Mouse (Mus musculus) limb, embryonic 11.5 days (tissue): ENCODE results near the gene Fam19a1. TPM values are rescaled to one million over a fixed set of nuclear protein-coding genes. Genes with fewer than 3 reads are reported as not detected.
"Not testable (repeated sequence)": the region's sequence is repeated elsewhere in the genome, so short reads cannot be mapped to it uniquely, and the experiment has no call there.

ENCODE experiments used
- ATAC-seq: fragments of 200-750 bp; cut with Nextera tagmentation; 2 replicates; pipeline ENCODE4 v1.8.0; 2017; ENCODE audit warnings: low read depth; ENCODE audit not compliant: insufficient number of reproducible peaks, low FRiP score, low TSS enrichment
- DNase-seq: peaks from one replicate; pipeline ENCODE4 v3.0.0-alpha.2; 2015; ENCODE audit warnings: low spot score
- H3K27ac ChIP-seq: fragments of 300-500 bp; sonication (generic); replicated peaks from 2 replicates; pipeline ENCODE4 v1.5.1; 2014; ENCODE audit warnings: low read depth, mild to moderate bottlenecking, low read length
- H3K27me3 ChIP-seq: fragments of 300-500 bp; sonication (generic); 2 replicates; pipeline ENCODE4 v1.6.1; 2014; ENCODE audit warnings: mild to moderate bottlenecking, low read length, mixed read lengths; ENCODE audit not compliant: control insufficient read depth, insufficient read depth
- H3K36me3 ChIP-seq: fragments of 300-500 bp; sonication (generic); 2 replicates; pipeline ENCODE4 v1.6.1; 2014; ENCODE audit warnings: mild to moderate bottlenecking, low read length, moderate library complexity, mixed read lengths; ENCODE audit not compliant: control insufficient read depth, insufficient read depth
- H3K4me1 ChIP-seq: fragments of 300-500 bp; sonication (generic); 2 replicates; pipeline ENCODE4 v1.6.1; 2014; ENCODE audit warnings: low read length, mixed read lengths; ENCODE audit not compliant: control insufficient read depth, insufficient read depth
- H3K4me2 ChIP-seq: fragments of 300-500 bp; sonication (generic); 2 replicates; pipeline ENCODE4 v1.6.1; 2014; ENCODE audit warnings: low read depth, mild to moderate bottlenecking, moderate library complexity; ENCODE audit not compliant: severe bottlenecking
- H3K4me3 ChIP-seq: fragments of 300-500 bp; sonication (generic); 2 replicates; pipeline ENCODE4 v1.5.1; 2014; ENCODE audit warnings: low read depth, low read length
- H3K9ac ChIP-seq: fragments of 300-500 bp; sonication (generic); 2 replicates; pipeline ENCODE4 v1.6.1; 2014; ENCODE audit warnings: mild to moderate bottlenecking, low read length
- H3K9me3 ChIP-seq: fragments of 300-500 bp; sonication (generic); 2 replicates; pipeline ENCODE4 v1.6.1; 2016; ENCODE audit warnings: low read length; ENCODE audit not compliant: control insufficient read depth
- WGBS: fragments of 180-500 bp; shearing (Covaris S2); extraction: QIAGEN DNeasy Blood & Tissue Kit; methylation state at CpG from one replicate; pipeline ENCODE4 v1.1.7; 2014; 5-methylcytosine and 5-hydroxymethylcytosine counted together
- polyA plus RNA-seq: library from polyadenylated mRNA; unstranded; fragments of >200 nt; fragmentation: Nextera tagmentation; extraction: Ambion mirVana; gene quantifications from 2 replicates; pipeline ENCODE4 v1.2.1, GENCODE M21; 2014

Gene Fam19a1
- polyA plus RNA-seq, 1 experiment from 2014 or later: 4.0 TPM

- not testable (repeated sequence) for H3K4me2 ChIP-seq, H3K9ac ChIP-seq, H3K9me3 ChIP-seq, H3K4me1 ChIP-seq, H3K27me3 ChIP-seq, H3K4me3 ChIP-seq, DNase-seq, ATAC-seq, H3K27ac ChIP-seq, H3K36me3 ChIP-seq
- WGBS: 100% methylated on average over 2 of the region's 2 CpGs
Observed at GRCm38 (mm10) chr6:96198991-96199390, 86.0 kb downstream of the Fam19a1 start.

DNA sequence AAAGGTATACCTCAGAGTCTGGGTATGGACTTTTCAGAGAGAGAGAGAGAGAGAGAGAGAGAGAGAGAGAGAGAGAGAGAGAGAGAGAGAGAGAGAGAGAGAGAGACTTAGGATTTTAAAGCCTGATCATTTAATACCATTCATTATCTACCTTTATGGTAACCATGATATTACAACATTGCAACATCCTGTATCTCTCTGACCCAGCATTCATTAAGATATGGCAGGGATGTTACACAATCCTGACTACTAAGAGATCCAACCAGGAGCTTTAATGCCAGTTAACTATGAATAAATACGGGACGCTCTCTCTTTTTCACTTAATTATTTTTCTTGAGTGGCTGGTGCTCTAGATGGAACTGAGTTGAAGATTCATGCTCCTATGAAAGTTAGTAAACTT, 92.4 kb downstream of the Fam19a1 start:
- no peaks in the 10 kb centered on the region for H3K9me3 ChIP-seq
- no peak overlapping the region for H3K4me3 ChIP-seq
- WGBS: 95% methylated on average over 2 of the region's 2 CpGs
- no peaks in the 10 kb centered on the region for H3K36me3 ChIP-seq
- H3K27me3 ChIP-seq: no peaks in the 10 kb centered on the region
- H3K27ac ChIP-seq: no peak overlapping the region
- DNase-seq (no peak), ATAC-seq (no peak)
- H3K9ac ChIP-seq: no peak overlapping the region
- no peaks in the 10 kb centered on the region for H3K4me1 ChIP-seq
- H3K4me2 ChIP-seq: no peak overlapping the region

- Histone ChIP-seq H3K4me2 (no peak overlapping the region), H3K27ac (no peak overlapping the region), H3K9ac (no peak overlapping the region), H3K36me3 (no peaks in the 10 kb centered on the region), H3K27me3 (no peaks in the 10 kb centered on the region), H3K9me3 (no peaks in the 10 kb centered on the region), H3K4me3 (no peak overlapping the region), H3K4me1 (no peaks in the 10 kb centered on the region)
- DNase-seq: no peak
- no peak for ATAC-seq
Observed at GRCm38 (mm10) chr6:96234806-96235205, 121.9 kb downstream of the Fam19a1 start.

GRCm38 (mm10) chr6:96244320-96244719, 131.4 kb downstream of the Fam19a1 start:
- H3K27ac ChIP-seq: no peak overlapping the region
- ATAC-seq (no peak), DNase-seq (no peak)
- no peak overlapping the region for H3K9ac ChIP-seq
- no peaks in the 10 kb centered on the region for H3K4me1 ChIP-seq
- no peaks in the 10 kb centered on the region for H3K36me3 ChIP-seq
- no peaks in the 10 kb centered on the region for H3K9me3 ChIP-seq
- 87% methylated on average over 3 of the region's 3 CpGs for WGBS
- no peaks in the 10 kb centered on the region for H3K27me3 ChIP-seq
- H3K4me3 ChIP-seq: no peak overlapping the region
- no peak overlapping the region for H3K4me2 ChIP-seq

GRCm38 (mm10) chr6:96252001-96252400, 139.0 kb downstream of the Fam19a1 start:
- no peak overlapping the region for H3K4me2 ChIP-seq
- H3K36me3 ChIP-seq: no peaks in the 10 kb centered on the region
- H3K27ac ChIP-seq: no peak overlapping the region
- 17% methylated on average over 3 of the region's 3 CpGs for WGBS
- DNase-seq (no peak), ATAC-seq (no peak)
- H3K9me3 ChIP-seq: no peaks in the 10 kb centered on the region
- H3K4me3 ChIP-seq: no peak overlapping the region
- H3K4me1 ChIP-seq: 0 out of 2 replicates have a peak, but pooled peaks cover 2% of the 10 kb centered on the region
- H3K9ac ChIP-seq: no peak overlapping the region
- no peaks in the 10 kb centered on the region for H3K27me3 ChIP-seq

- Histone ChIP-seq H3K9ac (no peak overlapping the region), H3K4me2 (no peak overlapping the region), H3K4me3 (no peak overlapping the region), H3K27me3 (no peaks in the 10 kb centered on the region), H3K36me3 (no peaks in the 10 kb centered on the region), H3K9me3 (no peaks in the 10 kb centered on the region), H3K27ac (no peak overlapping the region), H3K4me1 (0 out of 2 replicates have a peak, but pooled peaks cover 2% of the 10 kb centered on the region)
- no peak for ATAC-seq
- no peak for DNase-seq
- 41% methylated on average over 2 of the region's 2 CpGs for WGBS
Observed at GRCm38 (mm10) chr6:96254815-96255214, 141.9 kb downstream of the Fam19a1 start.

- H3K9ac ChIP-seq: no peak overlapping the region
- ATAC-seq (no peak), DNase-seq (no peak)
- H3K4me2 ChIP-seq: no peak overlapping the region
- WGBS: 91% methylated on average over 3 of the region's 3 CpGs
- no peak overlapping the region for H3K27ac ChIP-seq
- no peaks in the 10 kb centered on the region for H3K9me3 ChIP-seq
- H3K4me3 ChIP-seq: no peak overlapping the region
- no peaks in the 10 kb centered on the region for H3K27me3 ChIP-seq
- H3K4me1 ChIP-seq: 0 out of 2 replicates have a peak, but pooled peaks cover 2% of the 10 kb centered on the region
- H3K36me3 ChIP-seq: no peaks in the 10 kb centered on the region
Observed at GRCm38 (mm10) chr6:96258651-96259050, 145.7 kb downstream of the Fam19a1 start.

DNA sequence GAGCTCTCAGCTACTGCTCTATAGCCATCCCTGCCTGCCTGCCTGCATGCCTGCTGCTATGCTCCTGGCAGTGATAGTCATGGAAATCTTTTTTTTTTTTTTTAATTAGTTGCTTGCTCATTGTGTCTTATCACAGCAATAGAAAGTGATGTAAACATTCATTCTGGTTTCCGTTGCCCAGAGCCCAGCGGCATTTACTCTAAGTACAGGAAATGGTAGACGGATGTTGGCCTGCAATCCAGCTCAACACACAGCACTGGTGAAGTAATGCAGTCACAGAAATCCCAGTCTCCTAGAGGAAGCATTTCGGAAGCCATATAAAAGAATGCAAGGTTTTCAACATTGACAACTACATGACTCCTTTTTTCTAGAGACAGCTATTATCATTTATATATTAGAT, 153.5 kb downstream of the Fam19a1 start:
- 82% methylated on average over 4 of the region's 4 CpGs for WGBS

GRCm38 (mm10) chr6:96268788-96269187, 155.8 kb downstream of the Fam19a1 start:
- Histone ChIP-seq H3K27ac (no peak overlapping the region), H3K27me3 (no peaks in the 10 kb centered on the region), H3K9ac (no peak overlapping the region), H3K4me3 (no peak overlapping the region), H3K4me2 (no peak overlapping the region), H3K36me3 (no peaks in the 10 kb centered on the region), H3K9me3 (no peaks in the 10 kb centered on the region), H3K4me1 (no peaks in the 10 kb centered on the region)
- no peak for DNase-seq
- ATAC-seq: no peak

More for the DNA sequence above, 153.5 kb downstream of the Fam19a1 start:
- H3K9ac ChIP-seq: no peak overlapping the region
- no peak overlapping the region for H3K4me2 ChIP-seq
- ATAC-seq (no peak), DNase-seq (no peak)
- H3K27me3 ChIP-seq: no peaks in the 10 kb centered on the region
- no peaks in the 10 kb centered on the region for H3K36me3 ChIP-seq
- no peak overlapping the region for H3K4me3 ChIP-seq
- H3K4me1 ChIP-seq: no peaks in the 10 kb centered on the region
- no peaks in the 10 kb centered on the region for H3K9me3 ChIP-seq
- H3K27ac ChIP-seq: no peak overlapping the region
